Mouse (Mus musculus) heart, postnatal 0 days (tissue): Measurements from ENCODE around the gene Gsto1. TPM values are rescaled to one million over a fixed set of nuclear protein-coding genes. Genes with fewer than 3 reads are reported as not detected.

Source experiments
- ATAC-seq: fragments of 200-750 bp; cut with Nextera tagmentation; 2 replicates; pipeline ENCODE4 v1.8.0; 2017; ENCODE audit warnings: low read depth, moderate number of reproducible peaks, moderate library complexity; ENCODE audit not compliant: insufficient read depth
- DNase-seq: peaks from one replicate; pipeline ENCODE4 v3.0.0-alpha.2; 2016; ENCODE audit warnings: low spot score
- H3K27ac ChIP-seq: fragments of 300-500 bp; sonication (generic); 2 replicates; pipeline ENCODE4 v1.5.1; 2014; ENCODE audit warnings: low read depth, mild to moderate bottlenecking
- H3K27me3 ChIP-seq: fragments of 300-500 bp; sonication (generic); 2 replicates; pipeline ENCODE4 v1.6.1; 2014; ENCODE audit warnings: low read length, mixed read lengths; ENCODE audit not compliant: control insufficient read depth, insufficient read depth
- H3K36me3 ChIP-seq: fragments of 300-500 bp; sonication (generic); replicated peaks from 2 replicates; pipeline ENCODE4 v1.6.1; 2014; ENCODE audit warnings: low read length, mixed read lengths; ENCODE audit not compliant: control insufficient read depth, insufficient read depth
- H3K4me1 ChIP-seq: fragments of 300-500 bp; sonication (generic); 2 replicates; pipeline ENCODE4 v1.6.1; 2014; ENCODE audit warnings: antibody characterized with exemption; ENCODE audit not compliant: control insufficient read depth, insufficient read depth
- H3K4me2 ChIP-seq: fragments of 300-500 bp; sonication (generic); 2 replicates; pipeline ENCODE4 v1.6.1; 2014; ENCODE audit warnings: low read depth, mild to moderate bottlenecking, low read length, moderate library complexity
- H3K4me3 ChIP-seq: fragments of 300-500 bp; sonication (generic); 2 replicates; pipeline ENCODE4 v1.5.1; 2014; ENCODE audit warnings: low read depth, low read length
- H3K9ac ChIP-seq: fragments of 300-500 bp; sonication (generic); replicated peaks from 2 replicates; pipeline ENCODE4 v1.6.1; 2014; ENCODE audit warnings: low read depth, low read length, mixed read lengths
- H3K9me3 ChIP-seq: fragments of 300-500 bp; sonication (generic); replicated peaks from 2 replicates; pipeline ENCODE4 v1.6.1; 2016; ENCODE audit warnings: low read length; ENCODE audit not compliant: control insufficient read depth
- CTCF ChIP-seq: IDR thresholded peaks from 2 replicates; pipeline ENCODE4 v1.5.1; 2016; ENCODE audit warnings: antibody characterized with exemption, control low read depth, low read depth
- EP300 ChIP-seq: IDR thresholded peaks from 2 replicates; pipeline ENCODE4 v1.6.1; 2016; ENCODE audit warnings: antibody characterized with exemption, low read depth
- WGBS: fragments of 180-500 bp; shearing (Covaris S2); extraction: QIAGEN DNeasy Blood & Tissue Kit; methylation state at CpG from one replicate; pipeline ENCODE4 v1.1.7; 2014; 5-methylcytosine and 5-hydroxymethylcytosine counted together
- polyA plus RNA-seq: library from polyadenylated mRNA; unstranded; fragments of >200 nt; fragmentation: Nextera tagmentation; extraction: Ambion mirVana; gene quantifications from 2 replicates; pipeline ENCODE4 v1.2.1, GENCODE M21; 2015
- total RNA-seq: library from RNA; depleted of rRNA; stranded (reverse); fragments of >200 nt; gene quantifications from 2 replicates; pipeline ENCODE4 v1.2.3, GENCODE M21; 2014; ENCODE audit warnings: low replicate concordance

Gsto1 gene
- total and polyA plus RNA-seq, 2 experiments from 2014 or later, result 127 to 146 TPM

GRCm38 (mm10) chr19:47907596-47907995 lies 52.8 kb downstream of the Gsto1 start:
- Histone ChIP-seq H3K27ac (no peak overlapping the region), H3K4me3 (no peak overlapping the region), H3K27me3 (no peaks in the 10 kb centered on the region), H3K9me3 (no peaks in the 10 kb centered on the region), H3K9ac (no peak overlapping the region), H3K4me1 (peaks cover 44% of the 10 kb centered on the region), H3K4me2 (no peak overlapping the region), H3K36me3 (peaks cover 25% of the 10 kb centered on the region; the same call in 1 of the 2 replicates)
- ATAC-seq (no peak), DNase-seq (no peak)
- TF ChIP-seq EP300 (no peak), CTCF (no peak)
- 76% methylated on average over 9 of the region's 9 CpGs for WGBS

- Histone ChIP-seq H3K4me1 (peaks cover 32% of the 10 kb centered on the region), H3K27me3 (no peaks in the 10 kb centered on the region), H3K4me3 (no peak overlapping the region), H3K36me3 (peaks cover 25% of the 10 kb centered on the region; the same call in 1 of the 2 replicates), H3K9ac (no peak overlapping the region), H3K9me3 (no peaks in the 10 kb centered on the region), H3K4me2 (no peak overlapping the region), H3K27ac (no peak overlapping the region)
- TF ChIP-seq EP300 (no peak), CTCF (no peak)
- DNase-seq (no peak), ATAC-seq (peak; percentile 15)
- WGBS, result 47% methylated on average over 6 of the region's 6 CpGs
These were observed 54.2 kb downstream of the Gsto1 start for GRCm38 (mm10) chr19:47908961-47909371.

- peak; percentile 62 for DNase-seq
- peak; percentile 58 for ATAC-seq
- no peaks in the 10 kb centered on the region for H3K9me3 ChIP-seq
- peak overlapping the region; percentile 46 for H3K9ac ChIP-seq
- no peaks in the 10 kb centered on the region for H3K27me3 ChIP-seq
- peak overlapping the region; percentile 70 for H3K27ac ChIP-seq
- no peak for TF ChIP-seq EP300
- TF ChIP-seq CTCF, result peak; percentile 8; the same call in 1 of the 2 replicates
- peak overlapping the region; percentile 10 for H3K4me3 ChIP-seq
- peaks cover 24% of the 10 kb centered on the region; the same call in 1 of the 2 replicates for H3K36me3 ChIP-seq
- WGBS, result 9% methylated on average over 10 of the region's 10 CpGs
- H3K4me2 ChIP-seq, result peak overlapping the region; percentile 55
- H3K4me1 ChIP-seq, result peaks cover 32% of the 10 kb centered on the region
These were observed 54.8 kb downstream of the Gsto1 start for GRCm38 (mm10) chr19:47909387-47910116.

- peak overlapping the region; percentile 12; the same call in 1 of the 2 replicates for H3K27ac ChIP-seq
- peak overlapping the region; percentile 55 for H3K4me2 ChIP-seq
- 30% methylated on average over 4 of the region's 4 CpGs for WGBS
These were observed 55.4 kb downstream of the Gsto1 start for GRCm38 (mm10) chr19:47910117-47910618.

GRCm38 (mm10) chr19:47910751-47911150 lies 56.0 kb downstream of the Gsto1 start:
- no peaks in the 10 kb centered on the region for H3K9me3 ChIP-seq
- H3K27me3 ChIP-seq, result no peaks in the 10 kb centered on the region
- no peak overlapping the region for H3K9ac ChIP-seq
- no peak overlapping the region for H3K4me3 ChIP-seq
- H3K36me3 ChIP-seq, result peaks cover 22% of the 10 kb centered on the region; the same call in 1 of the 2 replicates
- H3K4me2 ChIP-seq, result no peak overlapping the region
- no peak for TF ChIP-seq CTCF
- TF ChIP-seq EP300, result no peak
- ATAC-seq (no peak), DNase-seq (no peak)
- no peak overlapping the region for H3K27ac ChIP-seq
- peaks cover 26% of the 10 kb centered on the region for H3K4me1 ChIP-seq
- 70% methylated on average over 4 of the region's 4 CpGs for whole genome bisulfite sequencing

More at GRCm38 (mm10) chr19:47910117-47910618, 55.4 kb downstream of the Gsto1 start:
- ATAC-seq (no peak), DNase-seq (no peak)
- no peaks in the 10 kb centered on the region for H3K27me3 ChIP-seq
- H3K9me3 ChIP-seq, result no peaks in the 10 kb centered on the region
- no peak overlapping the region for H3K4me3 ChIP-seq
- peaks cover 22% of the 10 kb centered on the region; the same call in 1 of the 2 replicates for H3K36me3 ChIP-seq
- no peak for TF ChIP-seq EP300
- TF ChIP-seq CTCF, result no peak
- H3K9ac ChIP-seq, result 0 out of 2 replicates have a peak overlapping the region, but pooled peaks have one; percentile 46
- H3K4me1 ChIP-seq, result peaks cover 29% of the 10 kb centered on the region
